Mouse (Mus musculus) MEL (cell line): ENCODE measurements around the gene Plxdc2. TPM values are rescaled to one million over a fixed set of nuclear protein-coding genes. Genes with fewer than 3 reads are reported as not detected.

Experiments
- DNase-seq: peaks from one replicate; pipeline ENCODE4 v3.0.0; 2011; ENCODE audit warnings: low read depth, low spot score
- H3K27ac ChIP-seq: 2 replicates; pipeline ENCODE4 v1.5.1; 2012; ENCODE audit warnings: low read depth, mild to moderate bottlenecking, control low read depth, low read length, moderate library complexity; ENCODE audit not compliant: control insufficient read depth
- H3K27me3 ChIP-seq, 2 experiments: fragments of 150-350 bp in 1 of 2; sonication (generic) in 1 of 2; 2 replicates each; pipeline ENCODE4 v1.6.1; 2012; ENCODE audit warnings: low read length in 2 of 2, mild to moderate bottlenecking in 2 of 2, improper control_type of control experiment in 1 of 2, moderate library complexity in 1 of 2; ENCODE audit not compliant: insufficient read depth in 2 of 2, control insufficient read depth in 1 of 2
- H3K36me3 ChIP-seq, 2 experiments: 2 replicates each; pipeline ENCODE4 v1.6.1; 2012 to 2014; ENCODE audit warnings: low read length in 2 of 2, improper control_type of control experiment in 1 of 2, inconsistent platforms in 1 of 2, mild to moderate bottlenecking in 1 of 2; ENCODE audit not compliant: insufficient read depth in 2 of 2, control insufficient read depth in 1 of 2
- H3K4me1 ChIP-seq, 2 experiments: fragments of 150-350 bp in 1 of 2; sonication (generic) in 1 of 2; 2 replicates each; pipeline ENCODE4 v1.6.1; 2012; ENCODE audit warnings: low read length in 2 of 2, improper control_type of control experiment in 1 of 2, mild to moderate bottlenecking in 1 of 2; ENCODE audit not compliant: insufficient read depth in 2 of 2, control insufficient read depth in 1 of 2
- H3K4me3 ChIP-seq, 2 experiments: fragments of 150-350 bp in 1 of 2; sonication (generic) in 1 of 2; 2 replicates each; pipeline ENCODE4 v1.5.1; 2012; ENCODE audit warnings: low read depth in 2 of 2, low read length in 2 of 2, mild to moderate bottlenecking in 2 of 2, moderate library complexity in 2 of 2, control low read depth in 1 of 2, improper control_type of control experiment in 1 of 2; ENCODE audit not compliant: control insufficient read depth in 1 of 2, insufficient read depth in 1 of 2
- H3K79me2 ChIP-seq: 2 replicates; pipeline ENCODE4 v1.6.1; 2012; ENCODE audit warnings: mild to moderate bottlenecking, low read length, moderate library complexity; ENCODE audit not compliant: control insufficient read depth, poor library complexity, insufficient read depth
- H3K9ac ChIP-seq: 2 replicates; pipeline ENCODE4 v1.6.1; 2012; ENCODE audit warnings: low read depth, mild to moderate bottlenecking, control low read depth, low read length, moderate library complexity; ENCODE audit not compliant: control insufficient read depth, poor library complexity, severe bottlenecking
- H3K9me3 ChIP-seq: fragments of 150-350 bp; sonication (generic); replicated peaks from 2 replicates; pipeline ENCODE4 v1.6.1; 2012; ENCODE audit warnings: mild to moderate bottlenecking, low read length, improper control_type of control experiment, moderate library complexity; ENCODE audit not compliant: insufficient read depth
- BHLHE40 ChIP-seq: IDR thresholded peaks from 2 replicates; pipeline ENCODE4 v1.6.1; 2012; ENCODE audit warnings: low read depth, mild to moderate bottlenecking, inconsistent platforms, low read length, improper control_type of control experiment, borderline replicate concordance
- CHD2 ChIP-seq: IDR thresholded peaks from 2 replicates; pipeline ENCODE4 v1.6.1; 2011; ENCODE audit warnings: low read length, improper control_type of control experiment
- CTCF ChIP-seq, 3 experiments: IDR thresholded peaks in 2 of 3; conservative IDR thresholded peaks in 1 of 3; 2 replicates each; pipeline ENCODE4 v1.5.1; 2011 to 2012; ENCODE audit warnings: low read length in 3 of 3, low read depth in 2 of 3, mild to moderate bottlenecking in 2 of 3, improper control_type of control experiment in 1 of 3, inconsistent platforms in 1 of 3, mixed read lengths in 1 of 3, moderate library complexity in 1 of 3; ENCODE audit not compliant: control insufficient read depth in 1 of 3, insufficient read depth in 1 of 3, poor library complexity in 1 of 3, severe bottlenecking in 1 of 3
- E2F4 ChIP-seq: IDR thresholded peaks from 2 replicates; pipeline ENCODE4 v1.6.1; 2011; ENCODE audit warnings: low read depth, low read length, improper control_type of control experiment, borderline replicate concordance
- ELF1 ChIP-seq: IDR thresholded peaks from 2 replicates; pipeline ENCODE4 v1.6.1; 2014; ENCODE audit warnings: low read depth, mild to moderate bottlenecking, inconsistent platforms, low read length, improper control_type of control experiment, moderate library complexity
- EP300 ChIP-seq, 2 experiments: IDR thresholded peaks; 2 replicates each; pipeline ENCODE4 v1.6.1; 2011; ENCODE audit warnings: improper control_type of control experiment in 2 of 2, low read length in 2 of 2, low read depth in 1 of 2, mild to moderate bottlenecking in 1 of 2
- ETS1 ChIP-seq: IDR thresholded peaks from 2 replicates; pipeline ENCODE4 v1.6.1; 2012; ENCODE audit warnings: low read depth, mild to moderate bottlenecking, inconsistent platforms, low read length, improper control_type of control experiment, moderate library complexity
- GABPA ChIP-seq: IDR thresholded peaks from 2 replicates; pipeline ENCODE4 v1.6.1; 2012; ENCODE audit warnings: low read depth, mild to moderate bottlenecking, inconsistent platforms, low read length, improper control_type of control experiment, moderate library complexity
- HCFC1 ChIP-seq: IDR thresholded peaks from 2 replicates; pipeline ENCODE4 v1.6.1; 2012; ENCODE audit warnings: low read depth, mild to moderate bottlenecking, inconsistent platforms, low read length, improper control_type of control experiment, moderate library complexity
- JUND ChIP-seq: IDR thresholded peaks from 2 replicates; pipeline ENCODE4 v1.6.1; 2011; ENCODE audit warnings: low read depth, mild to moderate bottlenecking, improper control_type of control experiment, low read length
- MAX ChIP-seq: IDR thresholded peaks from 2 replicates; pipeline ENCODE4 v1.6.1; 2011; ENCODE audit warnings: low read length, improper control_type of control experiment
- MAZ ChIP-seq: IDR thresholded peaks from 2 replicates; pipeline ENCODE4 v1.6.1; 2012; ENCODE audit warnings: low read depth, mild to moderate bottlenecking, inconsistent platforms, low read length, improper control_type of control experiment
- MEF2A ChIP-seq: IDR thresholded peaks from 2 replicates; pipeline ENCODE4 v1.6.1; 2014; ENCODE audit warnings: low read depth, mild to moderate bottlenecking, inconsistent platforms, low read length, improper control_type of control experiment; ENCODE audit not compliant: poor library complexity, insufficient replicate concordance, severe bottlenecking; ENCODE audit errors: extremely low read depth
- MYC ChIP-seq: IDR thresholded peaks from 2 replicates; pipeline ENCODE4 v1.6.1; 2011; ENCODE audit warnings: low read depth, mild to moderate bottlenecking, low read length, improper control_type of control experiment, moderate library complexity
- NELFE ChIP-seq: IDR thresholded peaks from 2 replicates; pipeline ENCODE4 v1.6.1; 2011; ENCODE audit warnings: low read depth, low read length, improper control_type of control experiment
- NRF1 ChIP-seq: IDR thresholded peaks from 2 replicates; pipeline ENCODE4 v1.6.1; 2014; ENCODE audit warnings: low read depth, mild to moderate bottlenecking, inconsistent platforms, low read length, improper control_type of control experiment, moderate library complexity; ENCODE audit not compliant: poor library complexity, insufficient read depth, severe bottlenecking
- POLR2AphosphoS2 ChIP-seq: IDR thresholded peaks from 2 replicates; pipeline ENCODE4 v1.6.1; 2011; ENCODE audit warnings: low read length, improper control_type of control experiment
- RAD21 ChIP-seq: IDR thresholded peaks from 2 replicates; pipeline ENCODE4 v1.6.1; 2011; ENCODE audit warnings: mild to moderate bottlenecking, low read depth, low read length, improper control_type of control experiment
- RCOR1 ChIP-seq: IDR thresholded peaks from 2 replicates; pipeline ENCODE4 v1.6.1; 2012; ENCODE audit warnings: low read depth, mild to moderate bottlenecking, inconsistent platforms, low read length, improper control_type of control experiment
- SIN3A ChIP-seq: IDR thresholded peaks from 2 replicates; pipeline ENCODE4 v1.6.1; 2012; ENCODE audit warnings: low read length, improper control_type of control experiment, inconsistent platforms
- SMC3 ChIP-seq: IDR thresholded peaks from 2 replicates; pipeline ENCODE4 v1.6.1; 2011; ENCODE audit warnings: low read depth, low read length, improper control_type of control experiment
- TAL1 ChIP-seq: IDR thresholded peaks from 2 replicates; pipeline ENCODE4 v1.6.1; 2012; ENCODE audit warnings: mild to moderate bottlenecking, inconsistent platforms, low read length, moderate library complexity, mixed read lengths
- TBP ChIP-seq: IDR thresholded peaks from 2 replicates; pipeline ENCODE4 v1.8.0; 2011; ENCODE audit warnings: low read depth, low read length, improper control_type of control experiment
- TCF12 ChIP-seq: IDR thresholded peaks from 2 replicates; pipeline ENCODE4 v1.6.1; 2014; ENCODE audit warnings: low read depth, mild to moderate bottlenecking, inconsistent platforms, low read length, improper control_type of control experiment, moderate library complexity
- UBTF ChIP-seq: IDR thresholded peaks from 2 replicates; pipeline ENCODE4 v1.6.1; 2012; ENCODE audit warnings: low read depth, mild to moderate bottlenecking, inconsistent platforms, low read length, improper control_type of control experiment, moderate library complexity, borderline replicate concordance; ENCODE audit not compliant: insufficient read depth
- USF2 ChIP-seq, 2 experiments: IDR thresholded peaks; 2 replicates each; pipeline ENCODE4 v1.6.1; 2011 to 2012; ENCODE audit warnings: improper control_type of control experiment in 2 of 2, low read length in 2 of 2, borderline replicate concordance in 1 of 2, inconsistent platforms in 1 of 2, low read depth in 1 of 2, mild to moderate bottlenecking in 1 of 2; ENCODE audit not compliant: insufficient read depth in 1 of 2
- ZC3H11A ChIP-seq: IDR thresholded peaks from 2 replicates; pipeline ENCODE4 v1.6.1; 2012; ENCODE audit warnings: low read depth, mild to moderate bottlenecking, inconsistent platforms, low read length, improper control_type of control experiment
- ZKSCAN1 ChIP-seq: IDR thresholded peaks from 2 replicates; pipeline ENCODE4 v1.6.1; 2012; ENCODE audit warnings: low read depth, mild to moderate bottlenecking, inconsistent platforms, low read length, improper control_type of control experiment, moderate library complexity
- polyA plus RNA-seq, 2 experiments: library from polyadenylated mRNA; stranded (reverse) in 1 of 2; unstranded in 1 of 2; fragments of >175 nt in 1 of 2; fragments of >200 nt in 1 of 2; gene quantifications; 2 replicates each; pipeline versions ENCODE4 v1.2.1 to v1.2.4; 2012; ENCODE audit warnings: low replicate concordance in 2 of 2, low read depth in 1 of 2; ENCODE audit not compliant: insufficient read length in 2 of 2, insufficient read depth in 1 of 2, missing spikeins in 1 of 2
- total RNA-seq: library from RNA; depleted of rRNA; stranded (reverse); fragments of 300-350 nt; gene quantifications from 2 replicates; pipeline ENCODE4 v1.2.3, GENCODE M21; 2012; rRNA removed

Gene Plxdc2
- not detected in 2 replicates for total RNA-seq
- not detected for polyA plus RNA-seq

- H3K4me1 ChIP-seq, result no peaks in the 10 kb centered on the region
- H3K9ac ChIP-seq, result no peak within 1 kb of the TSS
- no peaks in the 10 kb centered on the region for H3K79me2 ChIP-seq
- H3K36me3 ChIP-seq, result peaks cover 0 to 12% of the 10 kb centered on the region in 2 experiments; a peak in 2 of 4 replicates
- H3K9me3 ChIP-seq, result no peaks in the 10 kb centered on the region
- no peaks in the 10 kb centered on the region for H3K27me3 ChIP-seq
- no peak within 1 kb of the TSS for H3K4me3 ChIP-seq
- H3K27ac ChIP-seq, result no peak within 1 kb of the TSS
- TF ChIP-seq E2F4 (no peak), USF2 (IDR thresholded peaks at IDR 0.05; ENCODE audit: borderline replicate concordance in 1 of 2, insufficient read depth in 1 of 2, low read depth in 1 of 2, low read length in 2 of 2) (no peak), NELFE (no peak), ETS1 (no peak), NRF1 (no peak), SMC3 (no peak), EP300 (IDR thresholded peaks at IDR 0.05; ENCODE audit: low read depth in 1 of 2, low read length in 2 of 2) (no peak), BHLHE40 (no peak), MEF2A (no peak), MAZ (no peak), HCFC1 (no peak), TAL1 (no peak)
- TF ChIP-seq, all 39 proteins: peak for 0
- no peak for DNase-seq
Measured at GRCm38 (mm10) chr2:16356106-16356818, at the start of gene Plxdc2. TSS of gene Plxdc2 (plus strand) at chr2:16356304.

- Histone ChIP-seq H3K27ac (no peak overlapping the region), H3K36me3 (no peaks in the 10 kb centered on the region), H3K79me2 (no peaks in the 10 kb centered on the region), H3K27me3 (no peaks in the 10 kb centered on the region), H3K9me3 (no peaks in the 10 kb centered on the region), H3K4me1 (no peaks in the 10 kb centered on the region), H3K4me3 (no peak overlapping the region), H3K9ac (no peak overlapping the region)
- no peak for DNase-seq
- TF ChIP-seq MAZ (no peak), POLR2AphosphoS2 (no peak), ZC3H11A (no peak), RAD21 (no peak), SIN3A (no peak), RCOR1 (no peak), TBP (no peak), GABPA (no peak), CHD2 (no peak), MAX (no peak), ZKSCAN1 (no peak), CTCF (IDR thresholded peaks at IDR 0.05 in 2 of 3, conservative IDR thresholded peaks at IDR 0.05 in 1 of 3; ENCODE audit: control insufficient read depth in 1 of 3, insufficient read depth in 1 of 3, low read depth in 2 of 3, low read length in 3 of 3, poor library complexity in 1 of 3, severe bottlenecking in 1 of 3) (no peak), JUND (no peak), SMC3 (no peak), NELFE (no peak), TCF12 (no peak), E2F4 (no peak), MYC (no peak), UBTF (no peak), ELF1 (no peak)
Measured at GRCm38 (mm10) chr2:16310387-16310786, 45.7 kb upstream of the Plxdc2 start.
